Mouse (Mus musculus) CH12.LX (cell line): Measurements from ENCODE around the gene Rpp30. TPM values are rescaled to one million over a fixed set of nuclear protein-coding genes. Genes with fewer than 3 reads are reported as not detected.

Experiments
- DNase-seq: peaks from one replicate; pipeline ENCODE4 v3.0.0-alpha.2; 2013; ENCODE audit errors: extremely low read depth
- H3K27ac ChIP-seq: 2 replicates; pipeline ENCODE4 v1.5.1; 2012; ENCODE audit warnings: low read depth, mild to moderate bottlenecking, control low read depth, moderate library complexity; ENCODE audit not compliant: insufficient read depth
- H3K27me3 ChIP-seq: replicated peaks from 2 replicates; pipeline ENCODE3; 2012; ENCODE audit warnings: inconsistent platforms
- H3K36me3 ChIP-seq, 2 experiments: replicated peaks in 1 of 2; 2 replicates each; pipeline versions ENCODE3 to v1.6.1; 2012; ENCODE audit warnings: inconsistent platforms in 1 of 2, low read length in 1 of 2, mild to moderate bottlenecking in 1 of 2, mixed read lengths in 1 of 2, moderate library complexity in 1 of 2; ENCODE audit not compliant: control insufficient read depth in 1 of 2, insufficient read depth in 1 of 2
- H3K4me1 ChIP-seq, 2 experiments: 2 replicates each; pipeline ENCODE4 v1.6.1; 2012; ENCODE audit warnings: inconsistent platforms in 1 of 2, moderate library complexity in 1 of 2; ENCODE audit not compliant: insufficient read depth in 2 of 2, control insufficient read depth in 1 of 2
- H3K4me2 ChIP-seq: 2 replicates; pipeline ENCODE4 v1.6.1; 2012; ENCODE audit warnings: low read depth, mild to moderate bottlenecking, control low read depth; ENCODE audit not compliant: poor library complexity, insufficient read depth, severe bottlenecking
- H3K4me3 ChIP-seq, 3 experiments: fragments of 150-350 bp in 1 of 3; sonication (generic) in 1 of 3; replicated peaks in 1 of 3; 2 replicates each; pipeline versions ENCODE3 to v1.5.1; 2011 to 2012; ENCODE audit warnings: low read depth in 2 of 3, low read length in 2 of 3, mild to moderate bottlenecking in 2 of 3, moderate library complexity in 2 of 3, control low read depth in 1 of 3, improper control_type of control experiment in 1 of 3, inconsistent platforms in 1 of 3, mixed read lengths in 1 of 3; ENCODE audit not compliant: poor library complexity in 1 of 3
- H3K79me2 ChIP-seq: replicated peaks from 2 replicates; pipeline ENCODE4 v1.6.1; 2012; ENCODE audit warnings: mild to moderate bottlenecking, moderate library complexity; ENCODE audit not compliant: control insufficient read depth, poor library complexity, insufficient read depth, severe bottlenecking; ENCODE audit errors: extremely low read depth
- H3K9ac ChIP-seq: 2 replicates; pipeline ENCODE4 v1.6.1; 2012; ENCODE audit warnings: low read depth, mild to moderate bottlenecking, control low read depth, moderate library complexity; ENCODE audit not compliant: insufficient read depth
- H3K9me3 ChIP-seq: replicated peaks from 2 replicates; pipeline ENCODE3; 2012; ENCODE audit warnings: low read length, inconsistent platforms, mixed read lengths
- BHLHE40 ChIP-seq: IDR thresholded peaks from 2 replicates; pipeline ENCODE4 v1.6.1; 2011; ENCODE audit warnings: mild to moderate bottlenecking, low read depth, low read length, improper control_type of control experiment
- CHD2 ChIP-seq: IDR thresholded peaks from 2 replicates; pipeline ENCODE4 v1.6.1; 2011; ENCODE audit warnings: low read length, improper control_type of control experiment
- CTCF ChIP-seq, 2 experiments: IDR thresholded peaks in 1 of 2; conservative IDR thresholded peaks in 1 of 2; 2 replicates each; pipeline ENCODE4 v1.5.1; 2011 to 2012; ENCODE audit warnings: low read depth in 2 of 2, low read length in 2 of 2, improper control_type of control experiment in 1 of 2, inconsistent platforms in 1 of 2, mild to moderate bottlenecking in 1 of 2, moderate library complexity in 1 of 2
- E2F4 ChIP-seq: IDR thresholded peaks from 2 replicates; pipeline ENCODE4 v1.6.1; 2011; ENCODE audit warnings: low read depth, low read length, improper control_type of control experiment; ENCODE audit not compliant: insufficient replicate concordance
- EP300 ChIP-seq: IDR thresholded peaks from 2 replicates; pipeline ENCODE4 v1.6.1; 2011; ENCODE audit warnings: low read length, improper control_type of control experiment
- GABPA ChIP-seq: IDR thresholded peaks from 2 replicates; pipeline ENCODE4 v1.6.1; 2012; ENCODE audit warnings: low read depth, low read length, improper control_type of control experiment, inconsistent platforms; ENCODE audit not compliant: insufficient replicate concordance
- HCFC1 ChIP-seq: IDR thresholded peaks from 2 replicates; pipeline ENCODE4 v1.6.1; 2012; ENCODE audit warnings: low read depth, mild to moderate bottlenecking, inconsistent platforms, low read length, improper control_type of control experiment
- IRF4 ChIP-seq: IDR thresholded peaks from 2 replicates; pipeline ENCODE4 v1.6.1; 2014; ENCODE audit warnings: low read depth, mild to moderate bottlenecking, inconsistent platforms, low read length, improper control_type of control experiment
- KAT2A ChIP-seq: IDR thresholded peaks from 2 replicates; pipeline ENCODE4 v1.6.1; 2012; ENCODE audit warnings: low read length, improper control_type of control experiment, inconsistent platforms; ENCODE audit not compliant: insufficient replicate concordance
- MAFK ChIP-seq: IDR thresholded peaks from 2 replicates; pipeline ENCODE4 v1.6.1; 2011; ENCODE audit warnings: low read length, improper control_type of control experiment; ENCODE audit not compliant: insufficient replicate concordance
- MAZ ChIP-seq: IDR thresholded peaks from 2 replicates; pipeline ENCODE4 v1.6.1; 2012; ENCODE audit warnings: low read depth, mild to moderate bottlenecking, inconsistent platforms, low read length, improper control_type of control experiment, moderate library complexity
- MXI1 ChIP-seq: IDR thresholded peaks from 2 replicates; pipeline ENCODE4 v1.6.1; 2011; ENCODE audit warnings: mild to moderate bottlenecking, low read depth, low read length, improper control_type of control experiment
- MYC ChIP-seq: IDR thresholded peaks from 2 replicates; pipeline ENCODE4 v1.6.1; 2011; ENCODE audit warnings: low read depth, mild to moderate bottlenecking, improper control_type of control experiment, low read length
- NRF1 ChIP-seq: IDR thresholded peaks from 2 replicates; pipeline ENCODE4 v1.6.1; 2014; ENCODE audit warnings: low read depth, mild to moderate bottlenecking, inconsistent platforms, low read length, improper control_type of control experiment, moderate library complexity
- PAX5 ChIP-seq: IDR thresholded peaks from 2 replicates; pipeline ENCODE4 v1.6.1; 2012; ENCODE audit warnings: low read length, inconsistent platforms, mixed read lengths
- POLR2A ChIP-seq: IDR thresholded peaks from 2 replicates; pipeline ENCODE4 v1.6.1; 2011; ENCODE audit warnings: low read depth, mild to moderate bottlenecking, improper control_type of control experiment, low read length
- POLR2AphosphoS2 ChIP-seq: IDR thresholded peaks from 2 replicates; pipeline ENCODE4 v1.6.1; 2011; ENCODE audit warnings: low read depth, low read length, improper control_type of control experiment
- RAD21 ChIP-seq: IDR thresholded peaks from 2 replicates; pipeline ENCODE4 v1.6.1; 2011; ENCODE audit warnings: low read depth, mild to moderate bottlenecking, low read length, improper control_type of control experiment, moderate library complexity
- SIN3A ChIP-seq: IDR thresholded peaks from 2 replicates; pipeline ENCODE4 v1.6.1; 2012; ENCODE audit warnings: low read length, improper control_type of control experiment, inconsistent platforms
- SMC3 ChIP-seq: IDR thresholded peaks from 2 replicates; pipeline ENCODE4 v1.6.1; 2011; ENCODE audit warnings: low read depth, low read length, improper control_type of control experiment
- TCF12 ChIP-seq: IDR thresholded peaks from 2 replicates; pipeline ENCODE4 v1.6.1; 2014; ENCODE audit warnings: low read depth, mild to moderate bottlenecking, inconsistent platforms, low read length, improper control_type of control experiment
- UBTF ChIP-seq: IDR thresholded peaks from 2 replicates; pipeline ENCODE4 v1.6.1; 2012; ENCODE audit warnings: low read depth, mild to moderate bottlenecking, inconsistent platforms, low read length, improper control_type of control experiment, moderate library complexity
- USF1 ChIP-seq: IDR thresholded peaks from 2 replicates; pipeline ENCODE4 v1.6.1; 2014; ENCODE audit warnings: low read depth, mild to moderate bottlenecking, inconsistent platforms, low read length, improper control_type of control experiment
- USF2 ChIP-seq: conservative IDR thresholded peaks from 2 replicates; pipeline ENCODE4 v1.6.1; 2011; ENCODE audit warnings: low read depth, low read length, improper control_type of control experiment
- ZMIZ1 ChIP-seq: IDR thresholded peaks from 2 replicates; pipeline ENCODE4 v1.6.1; 2012; ENCODE audit warnings: low read depth, mild to moderate bottlenecking, inconsistent platforms, low read length, improper control_type of control experiment
- dilution Hi-C: fragments of 300-500 bp; cut with MboI; formaldehyde crosslinking; loops from 2 replicates; pipeline ENCODE4 v1.14.3; 2020; ENCODE audit warnings: low sequenced_read_pairs; ENCODE audit not compliant: extremely low pct_unique_long_range_greater_than_20kb, extremely low pct_ligation_motif_present
- in situ Hi-C: fragments of 300-500 bp; cut with MboI; formaldehyde crosslinking; loops from 3 replicates; pipeline ENCODE4 v1.14.3; 2019; ENCODE audit warnings: low sequenced_read_pairs, low pct_ligation_motif_present, low pct_unique_long_range_greater_than_20kb, mixed read lengths
- polyA plus RNA-seq: library from polyadenylated mRNA; unstranded; fragments of >175 nt; gene quantifications from 2 replicates; pipeline ENCODE4 v1.2.1, GENCODE M21; 2012; ENCODE audit warnings: low read depth; ENCODE audit not compliant: insufficient read length
- total RNA-seq, 2 experiments: library from RNA; depleted of rRNA; stranded (reverse); fragments of 300-350 nt in 1 of 2; fragments of >200 nt in 1 of 2; gene quantifications; 2 replicates each; pipeline ENCODE4 v1.2.3; 2012 to 2014

The Rpp30 gene
- total and polyA plus RNA-seq, 3 experiments = 32.7 to 120 (median 102) TPM

DNA sequence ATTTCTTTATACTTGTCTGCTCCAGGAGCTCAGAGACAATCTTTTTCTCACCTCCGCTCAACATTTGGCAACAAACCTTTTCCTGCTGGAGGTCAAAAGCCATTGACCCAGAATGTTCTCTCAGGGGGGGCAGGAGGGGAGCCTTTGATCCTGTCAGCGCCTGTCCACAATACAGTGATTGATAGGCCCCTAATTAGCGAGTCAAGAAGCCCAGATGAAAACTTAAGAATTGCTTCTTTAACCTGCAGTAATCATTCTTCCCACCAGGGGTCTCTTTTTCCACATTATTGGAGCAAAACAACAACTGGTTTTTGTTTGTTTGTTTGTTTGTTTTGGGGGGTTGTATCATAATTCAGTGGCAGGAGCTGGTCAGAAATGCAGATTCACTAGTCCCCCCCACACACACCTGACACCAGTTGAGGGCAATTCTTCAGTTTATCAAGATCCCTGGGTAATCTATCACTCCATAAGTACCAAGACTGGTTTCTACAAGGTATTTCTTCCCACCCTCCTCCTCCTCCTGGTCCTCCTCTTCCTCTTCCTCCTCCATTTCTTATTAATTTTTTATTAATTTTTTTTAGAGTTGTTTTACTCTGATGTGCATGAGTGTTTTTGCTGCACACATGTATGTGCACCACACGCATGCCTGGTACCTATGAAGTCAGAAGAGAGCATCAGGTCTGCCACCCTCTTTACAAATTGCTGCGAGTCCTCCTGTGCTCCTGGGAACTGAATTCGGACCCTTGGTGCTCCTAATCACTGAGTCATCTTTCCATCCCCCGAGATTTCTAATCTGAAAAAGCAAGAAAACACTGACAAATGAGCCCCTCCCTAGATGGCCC, 27.8 kb downstream of the Rpp30 start:
- Histone ChIP-seq H3K4me3 (no peak overlapping the region), H3K27me3 (no peaks in the 10 kb centered on the region), H3K9me3 (no peaks in the 10 kb centered on the region), H3K4me1 (peaks cover 2 to 7% of the 10 kb centered on the region in 2 experiments; a peak in 2 of 4 replicates), H3K79me2 (no peaks in the 10 kb centered on the region), H3K27ac (no peak overlapping the region), H3K36me3 (peaks cover 0 to 6% of the 10 kb centered on the region in 2 experiments), H3K9ac (no peak overlapping the region), H3K4me2 (0 out of 2 replicates have a peak overlapping the region, but pooled peaks have one; percentile 32)
- no peak for TF ChIP-seq MAZ
- TF ChIP-seq ZMIZ1 = no peak
- no peak for TF ChIP-seq MYC
- TF ChIP-seq IRF4 = no peak
- no peak for TF ChIP-seq HCFC1
- TF ChIP-seq USF2 = no peak
- TF ChIP-seq EP300 = no peak
- no peak for TF ChIP-seq BHLHE40
- no peak for TF ChIP-seq SIN3A
- TF ChIP-seq MAFK = no peak
- no peak for TF ChIP-seq TCF12
- no peak for TF ChIP-seq USF1
- TF ChIP-seq RAD21 = peak; percentile 66
- TF ChIP-seq KAT2A = no peak
- TF ChIP-seq POLR2A = no peak
- TF ChIP-seq GABPA = no peak
- TF ChIP-seq UBTF = no peak
- no peak for TF ChIP-seq NRF1
- TF ChIP-seq MXI1 = no peak
- no peak for TF ChIP-seq POLR2AphosphoS2
- TF ChIP-seq CHD2 = no peak
- peak; percentile 66 for TF ChIP-seq SMC3
- TF ChIP-seq E2F4 = no peak
- TF ChIP-seq CTCF (conservative IDR thresholded peaks at IDR 0.05 in 1 of 2, IDR thresholded peaks at IDR 0.05 in 1 of 2; ENCODE audit: low read depth in 2 of 2, low read length in 2 of 2) = peak; percentile 47 to 75
- TF ChIP-seq PAX5 = no peak
- dilution Hi-C loops (no loop called here), in situ Hi-C loops (no loop called here)
- peak; percentile 33 for DNase-seq
